Mouse (Mus musculus): ENCODE measurements around the gene Vps4a.

DNA sequence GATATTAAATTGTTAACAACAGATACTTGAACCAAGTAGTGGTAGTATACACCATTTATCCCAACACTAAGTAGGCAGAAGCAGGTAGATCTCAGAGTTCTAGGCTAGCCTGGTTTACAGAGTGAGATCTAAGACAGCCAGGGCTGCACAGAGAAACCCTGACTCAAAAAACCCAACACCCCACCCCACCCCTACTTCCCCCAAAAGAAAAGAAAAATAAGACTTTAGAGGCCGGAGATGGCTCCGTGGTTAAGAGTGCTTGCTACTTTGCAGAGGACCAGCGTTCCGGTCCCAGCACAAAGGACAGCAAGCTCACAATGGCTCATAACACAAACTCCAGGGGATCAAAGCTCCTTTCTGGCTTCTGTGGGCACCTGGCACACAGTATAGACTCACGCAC lies 55.0 kb downstream of the Vps4a start:
- TF ChIP-seq POLR2A (IDR thresholded peaks at IDR 0.05; ENCODE audit: control insufficient read depth in 1 of 2, insufficient read depth in 1 of 2, low read depth in 1 of 2, low read length in 2 of 2, poor library complexity in 1 of 2) (no peak), CTCF (IDR thresholded peaks at IDR 0.05 in 2 of 3, conservative IDR thresholded peaks at IDR 0.05 in 1 of 3; ENCODE audit: control insufficient read depth in 1 of 3, insufficient read depth in 1 of 3, low read depth in 2 of 3, low read length in 3 of 3, poor library complexity in 1 of 3, severe bottlenecking in 1 of 3) (no peak), E2F4 (IDR thresholded peaks at IDR 0.05; ENCODE audit: borderline replicate concordance, low read depth, low read length) (no peak)

Measured in MEL (cell line).